Mouse (Mus musculus): ENCODE results near the gene Elf2. TPM values are rescaled to one million over a fixed set of nuclear protein-coding genes. Genes with fewer than 3 reads are reported as not detected.

Elf2 gene
- polyA plus RNA-seq, 1 experiment = 18.2 TPM

GRCm38 (mm10) chr3:51256450-51256849 is 84.0 kb downstream of the Elf2 start:
- Histone ChIP-seq H3K27me3 (ENCODE audit: control insufficient read depth, insufficient read depth, insufficient read length) (no peaks in the 10 kb centered on the region), H3ac (ENCODE audit: control insufficient read depth, insufficient read length) (no peak overlapping the region), H3K4me3 (no peak overlapping the region), H3K36me3 (ENCODE audit: control insufficient read depth, insufficient read depth) (peaks cover 67% of the 10 kb centered on the region), H3K79me2 (ENCODE audit: control insufficient read depth, insufficient read depth) (no peaks in the 10 kb centered on the region), H3K4me2 (ENCODE audit: low read depth) (no peak overlapping the region)
- no peak for TF ChIP-seq CEBPB (IDR thresholded peaks at IDR 0.05; ENCODE audit: insufficient read depth, poor library complexity, severe bottlenecking)
- TF ChIP-seq REST (IDR thresholded peaks at IDR 0.05; ENCODE audit: insufficient read depth, insufficient read length) = no peak
- TF ChIP-seq POLR2A (IDR thresholded peaks at IDR 0.05; ENCODE audit: insufficient read length, low read depth) = no peak
- no peak for TF ChIP-seq TCF3 (IDR thresholded peaks at IDR 0.05; ENCODE audit: insufficient read length, low read depth)
- no peak for TF ChIP-seq MYOG (IDR thresholded peaks at IDR 0.05; ENCODE audit: control insufficient read depth in 1 of 3, insufficient read depth in 1 of 3, insufficient read length in 2 of 3, low read depth in 2 of 3)

- no peak overlapping the region for H3K4me3 ChIP-seq
- no peaks in the 10 kb centered on the region for H3K79me2 ChIP-seq (ENCODE audit: control insufficient read depth, insufficient read depth)
- peaks cover 68% of the 10 kb centered on the region for H3K36me3 ChIP-seq (ENCODE audit: control insufficient read depth, insufficient read depth)
- no peak overlapping the region for H3ac ChIP-seq (ENCODE audit: control insufficient read depth, insufficient read length)
- no peak overlapping the region for H3K4me2 ChIP-seq (ENCODE audit: low read depth)
- no peaks in the 10 kb centered on the region for H3K27me3 ChIP-seq (ENCODE audit: control insufficient read depth, insufficient read depth, insufficient read length)
- TF ChIP-seq POLR2A (IDR thresholded peaks at IDR 0.05; ENCODE audit: insufficient read length, low read depth) = no peak
- no peak for TF ChIP-seq TCF12 (IDR thresholded peaks at IDR 0.05; ENCODE audit: insufficient read depth, poor library complexity, severe bottlenecking)
- no peak for TF ChIP-seq POLR2AphosphoS2 (IDR thresholded peaks at IDR 0.05; ENCODE audit: insufficient read length, low read depth)
- no peak for TF ChIP-seq E2F4 (IDR thresholded peaks at IDR 0.05; ENCODE audit: insufficient read depth)
- no peak for TF ChIP-seq TCF3 (IDR thresholded peaks at IDR 0.05; ENCODE audit: insufficient read length, low read depth)
- TF ChIP-seq REST (IDR thresholded peaks at IDR 0.05; ENCODE audit: insufficient read depth, insufficient read length) = no peak
- TF ChIP-seq MAX (IDR thresholded peaks at IDR 0.05; ENCODE audit: low read depth) = no peak
- TF ChIP-seq SRF (IDR thresholded peaks at IDR 0.05; ENCODE audit: control insufficient read depth, insufficient read length, low read depth) = no peak
- TF ChIP-seq MYOD1 (IDR thresholded peaks at IDR 0.05; ENCODE audit: control insufficient read depth in 1 of 3, insufficient read length in 2 of 3, low read depth in 2 of 3) = no peak
- no peak for TF ChIP-seq MYOG (IDR thresholded peaks at IDR 0.05; ENCODE audit: control insufficient read depth in 1 of 3, insufficient read depth in 1 of 3, insufficient read length in 2 of 3, low read depth in 2 of 3)
- TF ChIP-seq USF1 (IDR thresholded peaks at IDR 0.05; ENCODE audit: low read depth) = no peak
- TF ChIP-seq CEBPB (IDR thresholded peaks at IDR 0.05; ENCODE audit: insufficient read depth, poor library complexity, severe bottlenecking) = no peak
Measured at GRCm38 (mm10) chr3:51254784-51255183, 85.7 kb downstream of the Elf2 start.

GRCm38 (mm10) chr3:51252689-51253402 is 87.6 kb downstream of the Elf2 start:
- Histone ChIP-seq H3K27me3 (ENCODE audit: control insufficient read depth, insufficient read depth, insufficient read length) (no peaks in the 10 kb centered on the region), H3K36me3 (ENCODE audit: control insufficient read depth, insufficient read depth) (peaks cover 52% of the 10 kb centered on the region), H3ac (ENCODE audit: control insufficient read depth, insufficient read length) (no peak overlapping the region), H3K4me2 (ENCODE audit: low read depth) (no peak overlapping the region), H3K4me3 (no peak overlapping the region), H3K79me2 (ENCODE audit: control insufficient read depth, insufficient read depth) (no peaks in the 10 kb centered on the region)
- TF ChIP-seq CEBPB (IDR thresholded peaks at IDR 0.05; ENCODE audit: insufficient read depth, poor library complexity, severe bottlenecking) = no peak
- TF ChIP-seq MYOG (IDR thresholded peaks at IDR 0.05; ENCODE audit: control insufficient read depth in 1 of 3, insufficient read depth in 1 of 3, insufficient read length in 2 of 3, low read depth in 2 of 3) = no peak
- no peak for TF ChIP-seq SRF (IDR thresholded peaks at IDR 0.05; ENCODE audit: control insufficient read depth, insufficient read length, low read depth)
- no peak for TF ChIP-seq E2F4 (IDR thresholded peaks at IDR 0.05; ENCODE audit: insufficient read depth)
- no peak for TF ChIP-seq REST (IDR thresholded peaks at IDR 0.05; ENCODE audit: insufficient read depth, insufficient read length)
- no peak for TF ChIP-seq TCF3 (IDR thresholded peaks at IDR 0.05; ENCODE audit: insufficient read length, low read depth)
- no peak for TF ChIP-seq MAX (IDR thresholded peaks at IDR 0.05; ENCODE audit: low read depth)
- TF ChIP-seq MYOD1 (IDR thresholded peaks at IDR 0.05; ENCODE audit: control insufficient read depth in 1 of 3, insufficient read length in 2 of 3, low read depth in 2 of 3) = no peak
- no peak for TF ChIP-seq TCF12 (IDR thresholded peaks at IDR 0.05; ENCODE audit: insufficient read depth, poor library complexity, severe bottlenecking)
- no peak for TF ChIP-seq USF1 (IDR thresholded peaks at IDR 0.05; ENCODE audit: low read depth)
- TF ChIP-seq POLR2AphosphoS2 (IDR thresholded peaks at IDR 0.05; ENCODE audit: insufficient read length, low read depth) = no peak
- TF ChIP-seq POLR2A (IDR thresholded peaks at IDR 0.05; ENCODE audit: insufficient read length, low read depth) = no peak

- peaks cover 48% of the 10 kb centered on the region for H3K36me3 ChIP-seq (ENCODE audit: control insufficient read depth, insufficient read depth)
Measured at GRCm38 (mm10) chr3:51252223-51252622, 88.2 kb downstream of the Elf2 start.

GRCm38 (mm10) chr3:51251057-51251456 is 89.4 kb downstream of the Elf2 start:
- H3K36me3 ChIP-seq (ENCODE audit: control insufficient read depth, insufficient read depth) = peaks cover 45% of the 10 kb centered on the region
- H3ac ChIP-seq (ENCODE audit: control insufficient read depth, insufficient read length) = no peak overlapping the region
- no peak overlapping the region for H3K4me2 ChIP-seq (ENCODE audit: low read depth)
- no peak overlapping the region for H3K4me3 ChIP-seq
- TF ChIP-seq POLR2AphosphoS2 (IDR thresholded peaks at IDR 0.05; ENCODE audit: insufficient read length, low read depth) = no peak
- TF ChIP-seq SRF (IDR thresholded peaks at IDR 0.05; ENCODE audit: control insufficient read depth, insufficient read length, low read depth) = no peak
- TF ChIP-seq REST (IDR thresholded peaks at IDR 0.05; ENCODE audit: insufficient read depth, insufficient read length) = no peak
- no peak for TF ChIP-seq USF1 (IDR thresholded peaks at IDR 0.05; ENCODE audit: low read depth)
- no peak for TF ChIP-seq CEBPB (IDR thresholded peaks at IDR 0.05; ENCODE audit: insufficient read depth, poor library complexity, severe bottlenecking)
- TF ChIP-seq POLR2A (IDR thresholded peaks at IDR 0.05; ENCODE audit: insufficient read length, low read depth) = no peak
- peaks cover 10% of the 10 kb centered on the region for H3K79me2 ChIP-seq (ENCODE audit: control insufficient read depth, insufficient read depth)
- H3K27me3 ChIP-seq (ENCODE audit: control insufficient read depth, insufficient read depth, insufficient read length) = no peaks in the 10 kb centered on the region

More at GRCm38 (mm10) chr3:51252223-51252622, 88.2 kb downstream of the Elf2 start:
- H3K4me3 ChIP-seq = no peak overlapping the region
- H3K79me2 ChIP-seq (ENCODE audit: control insufficient read depth, insufficient read depth) = no peaks in the 10 kb centered on the region
- TF ChIP-seq MYOD1 (IDR thresholded peaks at IDR 0.05; ENCODE audit: control insufficient read depth in 1 of 3, insufficient read length in 2 of 3, low read depth in 2 of 3) = no peak
- TF ChIP-seq POLR2AphosphoS2 (IDR thresholded peaks at IDR 0.05; ENCODE audit: insufficient read length, low read depth) = peak; percentile 63
- no peak overlapping the region for H3K4me2 ChIP-seq (ENCODE audit: low read depth)
- H3ac ChIP-seq (ENCODE audit: control insufficient read depth, insufficient read length) = no peak overlapping the region
- H3K27me3 ChIP-seq (ENCODE audit: control insufficient read depth, insufficient read depth, insufficient read length) = no peaks in the 10 kb centered on the region
